Mouse (Mus musculus): ENCODE measurements around the gene Tial1. TPM values are rescaled to one million over a fixed set of nuclear protein-coding genes. Genes with fewer than 3 reads are reported as not detected.

Gene Tial1
- 10 to 100 TPM; 39.8 to 41.5 TPM for total RNA-seq (2021)
- long read RNA-seq, experiment 1, full-length matches to known transcripts, result 9 of 13 reads
- long read RNA-seq, experiment 1, partial matches to known transcripts, result 2 of 13 reads
- long read RNA-seq, experiment 1, other reads (novel, unspliced or antisense), result 2 of 13 reads
- long read RNA-seq, experiment 2, full-length matches to known transcripts, result 8 of 11 reads
- long read RNA-seq, experiment 2, partial matches to known transcripts, result 2 of 11 reads
- long read RNA-seq, experiment 2, other reads (novel, unspliced or antisense), result 1 of 11 reads

DNA sequence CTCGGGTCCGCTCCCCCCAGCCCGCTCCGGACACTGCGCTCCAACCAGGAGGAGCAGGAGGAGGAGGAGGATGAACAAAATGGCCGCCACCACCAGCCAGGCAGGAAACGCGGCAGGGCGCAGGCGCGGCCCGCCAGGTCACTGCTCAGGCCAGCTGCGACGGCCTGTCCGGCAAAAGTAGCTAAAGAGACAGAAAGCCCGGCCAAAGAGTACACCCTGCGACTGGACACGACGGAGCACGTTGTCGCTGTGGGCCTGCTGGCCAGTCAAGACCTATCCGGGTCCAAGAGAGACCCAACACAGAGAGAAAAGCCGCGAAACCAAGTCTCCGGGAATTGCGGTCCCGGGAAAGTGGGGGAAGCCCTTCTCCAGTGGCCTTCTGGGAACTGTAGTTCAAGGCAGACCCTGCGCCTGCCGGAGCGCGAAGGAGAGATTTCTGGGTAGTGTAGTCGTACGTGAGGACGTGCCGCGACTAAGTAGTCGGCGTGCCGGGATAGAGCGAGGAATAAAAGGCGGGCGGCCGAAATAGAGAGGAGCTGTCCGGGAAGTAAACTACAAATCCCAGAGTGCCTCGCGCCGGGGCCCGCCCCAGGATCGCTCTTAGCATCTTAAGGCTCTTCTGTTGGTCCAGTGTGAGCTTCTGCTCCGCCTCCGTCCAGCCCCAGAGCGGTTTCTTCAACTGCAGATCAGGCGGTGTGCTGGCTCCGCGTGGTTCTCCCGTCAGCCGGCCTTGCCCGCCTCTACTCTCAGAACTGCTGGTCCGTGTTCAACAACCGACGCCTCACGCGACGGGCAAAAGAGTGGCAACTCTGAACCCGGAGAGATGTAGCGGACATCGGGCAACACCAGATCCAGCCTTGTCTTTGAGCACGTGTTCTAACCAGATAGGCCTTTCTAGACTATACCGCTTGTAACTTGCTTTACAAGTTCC lies at the start of gene Tial1:
Gene Tial1 (minus strand): TSS at position 433 of the 931 bp plus-strand sequence.
- intact Hi-C loops (cut with DNase I; ENCODE audit: low total_unique reads), result no loop called here

DNA sequence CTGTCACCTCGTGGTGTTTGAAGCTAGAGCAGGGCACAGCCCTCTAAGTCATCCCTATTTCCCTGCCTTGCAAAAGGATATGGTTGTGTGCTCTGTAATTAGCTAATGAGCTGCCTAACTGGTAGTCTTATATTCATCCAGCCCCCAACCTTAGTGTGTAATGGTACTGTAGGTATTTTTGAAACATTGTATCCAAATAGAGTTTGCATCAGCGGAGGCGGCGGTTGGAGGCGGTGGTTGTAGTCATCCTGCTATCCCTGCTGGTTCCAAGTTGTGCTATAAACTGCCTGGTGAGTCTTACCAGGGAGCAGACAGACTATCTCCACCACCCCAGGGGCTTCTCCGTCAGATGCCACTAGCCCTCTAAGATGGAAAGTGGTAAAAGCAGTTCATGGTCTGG lies 42.6 kb upstream of the Tial1 start:
- intact Hi-C loops (cut with DNase I; ENCODE audit: low total_unique reads), result no loop called here
- no peak for DNase-seq

More for the DNA sequence above, at the start of gene Tial1:
- peak; percentile 98 for DNase-seq

DNA sequence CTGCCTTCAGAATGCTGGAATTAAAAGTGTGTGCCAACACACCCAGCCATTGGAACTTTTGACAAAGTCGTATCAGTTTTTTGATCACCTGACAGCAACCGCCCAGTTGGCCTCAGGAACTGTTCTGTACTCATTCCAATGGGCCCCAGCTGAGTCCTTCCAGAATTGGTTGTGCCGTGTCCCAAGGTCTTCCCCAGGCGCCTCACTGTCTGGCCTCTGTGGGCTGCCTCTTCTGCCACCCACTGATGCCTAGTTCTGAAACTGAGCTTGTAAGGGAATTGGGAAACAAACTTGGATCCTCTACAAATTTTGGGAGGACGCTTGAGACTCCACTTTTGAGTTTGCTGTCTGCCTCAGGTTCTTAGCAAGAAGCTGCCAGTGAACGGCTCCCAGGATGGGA lies 38.3 kb upstream of the Tial1 start:
- intact Hi-C loops (cut with DNase I; ENCODE audit: low total_unique reads), result no loop called here
- no peak for DNase-seq

DNA sequence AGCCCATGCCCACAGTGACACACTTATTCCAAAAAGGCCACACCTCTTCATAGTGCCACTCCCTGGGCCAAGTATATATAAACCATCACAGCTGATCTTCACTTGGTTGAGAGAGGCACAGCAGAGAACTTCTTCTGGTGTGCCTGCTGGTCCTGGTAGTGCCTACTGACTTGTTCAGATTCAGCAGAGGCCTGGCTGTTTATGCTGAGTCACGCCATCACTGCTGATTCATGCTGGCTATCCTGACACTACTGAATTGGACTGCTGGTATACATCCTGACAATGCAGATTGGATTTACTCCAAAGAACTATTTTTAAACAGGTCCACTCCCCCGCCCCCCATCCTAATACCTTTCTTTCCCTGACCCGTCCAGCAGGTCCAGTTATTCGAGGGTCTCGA lies 33.0 kb upstream of the Tial1 start:
- no peak for DNase-seq
- intact Hi-C loops (cut with DNase I; ENCODE audit: low total_unique reads), result no loop called here

DNA sequence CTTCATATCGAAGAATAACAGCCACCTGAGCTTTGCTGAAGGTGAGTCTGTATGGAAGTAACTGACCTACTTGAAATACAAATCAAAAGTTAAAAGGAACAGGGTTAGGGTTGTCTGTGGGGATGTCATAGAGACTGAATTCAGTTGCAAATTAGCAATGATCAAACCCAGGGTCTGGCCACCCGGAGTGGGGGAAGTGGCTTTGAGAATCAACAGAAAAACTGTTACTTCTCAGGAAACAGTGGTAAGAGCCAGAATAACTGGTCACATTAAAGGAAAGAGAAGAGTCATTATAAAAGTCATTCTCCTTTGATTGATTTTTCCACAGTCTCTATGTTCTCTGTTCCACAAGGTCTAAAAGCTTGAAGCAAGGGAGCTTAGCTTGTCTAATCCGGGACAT lies 27.5 kb upstream of the Tial1 start:
- intact Hi-C loops (cut with DNase I; ENCODE audit: low total_unique reads), result no loop called here
- DNase-seq, result no peak

DNA sequence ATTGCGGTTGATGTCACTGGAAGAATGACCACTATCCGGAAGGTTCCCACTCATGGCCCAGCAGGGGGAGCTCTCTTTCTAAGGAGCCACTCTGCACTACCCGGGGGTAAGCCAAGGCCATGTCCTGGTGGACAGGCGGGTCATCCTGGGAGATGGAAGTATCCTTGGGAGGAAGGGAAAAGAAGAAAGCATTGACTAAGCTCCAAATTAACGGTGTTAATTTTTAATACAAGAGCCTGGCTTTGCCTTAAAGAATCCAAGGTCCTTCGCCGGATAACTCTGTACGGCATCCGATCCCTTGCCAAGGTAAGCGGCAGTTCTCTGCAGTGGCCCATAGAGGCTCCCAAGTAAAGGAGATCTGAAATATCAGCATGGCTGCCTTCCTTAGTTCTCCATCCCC lies 12.8 kb upstream of the Tial1 start:
- intact Hi-C loops (cut with DNase I; ENCODE audit: low total_unique reads), result loop anchor here (5.0 kb wide), 1 partner anchor 218 kb away; no protein-coding TSS in a partner anchor
- peak; percentile 81 for DNase-seq

DNA sequence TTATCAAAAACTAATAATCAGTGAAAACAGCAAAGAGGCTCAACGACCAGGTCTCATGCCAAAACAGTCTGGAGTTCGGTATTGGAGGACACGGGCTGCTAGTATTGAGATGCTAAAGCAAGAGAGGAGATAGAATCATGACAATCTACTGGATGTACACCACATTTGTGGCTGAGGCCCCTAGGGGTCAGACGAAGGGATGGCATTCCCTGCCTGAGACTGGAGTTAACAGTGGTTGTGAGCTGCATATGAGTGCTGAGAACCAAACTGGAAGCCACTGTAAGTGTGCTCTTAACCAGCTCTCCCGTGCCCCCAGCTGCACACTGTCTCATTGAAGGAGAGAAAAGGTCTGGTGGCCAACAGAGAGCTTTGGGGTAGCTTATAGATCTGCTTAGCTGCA lies 889 bp upstream of the Tial1 start:
- DNase-seq, result no peak
- intact Hi-C loops (cut with DNase I; ENCODE audit: low total_unique reads), result no loop called here

DNA sequence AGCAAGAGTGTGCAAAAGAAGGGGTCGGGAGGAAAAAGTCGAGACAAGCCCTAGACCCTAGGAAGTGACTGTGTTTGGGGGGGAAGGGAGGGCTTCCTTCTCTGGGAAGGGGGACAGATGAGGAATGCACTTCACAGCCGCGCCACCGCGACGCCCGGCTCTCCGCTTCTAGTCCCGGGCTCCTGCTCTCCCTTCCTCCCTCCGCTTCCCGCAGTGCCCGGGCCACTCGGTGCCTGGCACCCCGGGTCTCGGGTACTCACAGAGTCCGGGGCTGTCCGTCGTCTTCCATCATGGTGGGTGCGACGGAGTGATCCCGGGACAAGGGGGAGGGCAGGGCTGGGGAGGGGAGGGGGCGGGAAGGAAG lies 670 bp downstream of the Tial1 start:
- no peak for DNase-seq
- intact Hi-C loops (cut with DNase I; ENCODE audit: low total_unique reads), result no loop called here

DNA sequence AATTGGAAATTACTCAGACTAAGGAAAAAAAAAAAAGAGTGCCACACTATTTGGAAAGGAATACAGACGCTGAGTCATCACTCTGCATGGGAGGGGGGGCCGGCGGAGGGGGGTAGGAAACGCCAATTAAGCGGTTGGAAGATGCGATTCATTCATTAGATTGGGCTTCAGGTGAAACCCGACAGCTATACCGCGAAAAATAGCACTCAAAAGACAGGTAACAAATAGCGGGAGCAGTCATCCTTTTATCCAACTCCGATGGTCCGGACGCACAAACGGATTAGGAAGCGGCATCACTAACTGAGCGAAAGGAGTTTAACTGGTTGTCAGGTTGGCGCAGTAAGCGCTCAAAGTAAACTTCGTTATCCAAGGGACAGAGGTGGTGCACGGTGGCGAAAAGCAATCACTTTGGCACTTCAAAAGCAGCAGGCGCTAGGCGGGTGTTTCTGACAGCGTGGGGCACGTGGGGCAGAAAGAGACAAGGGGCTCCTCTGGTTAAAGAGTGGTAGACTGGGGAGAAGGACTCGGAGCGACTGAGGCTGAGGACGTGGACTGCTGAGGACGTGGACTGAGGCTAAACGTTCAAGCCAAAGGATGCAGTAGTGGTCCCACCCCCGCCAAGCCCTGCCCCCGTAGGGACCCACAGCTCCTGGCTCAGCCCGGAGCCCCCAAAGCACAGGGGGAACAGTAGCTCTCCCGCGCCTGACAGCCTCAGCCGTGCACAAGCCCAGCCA lies 1.2 kb downstream of the Tial1 start:
- DNase-seq, result peak; percentile 54

DNA sequence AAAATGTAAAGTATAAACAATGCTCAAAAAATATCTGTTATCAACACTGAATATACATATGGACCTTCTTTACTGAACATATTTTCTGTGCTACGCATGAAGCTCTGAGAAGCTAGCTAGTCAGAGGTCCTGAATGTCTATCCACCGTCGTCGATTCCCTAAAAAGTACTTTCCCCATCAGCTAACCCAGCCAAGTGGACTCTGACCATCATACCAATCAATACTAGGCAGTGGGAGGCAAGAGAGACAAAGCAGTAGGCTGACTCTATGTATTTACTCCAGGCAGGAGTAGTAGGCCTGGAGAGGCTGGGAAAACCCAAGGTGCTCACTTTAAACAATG lies 1.8 kb downstream of the Tial1 start:
- no peak for DNase-seq
- intact Hi-C loops (cut with DNase I; ENCODE audit: low total_unique reads), result no loop called here

More for the DNA sequence above, 1.2 kb downstream of the Tial1 start:
- intact Hi-C loops (cut with DNase I; ENCODE audit: low total_unique reads), result no loop called here

DNA sequence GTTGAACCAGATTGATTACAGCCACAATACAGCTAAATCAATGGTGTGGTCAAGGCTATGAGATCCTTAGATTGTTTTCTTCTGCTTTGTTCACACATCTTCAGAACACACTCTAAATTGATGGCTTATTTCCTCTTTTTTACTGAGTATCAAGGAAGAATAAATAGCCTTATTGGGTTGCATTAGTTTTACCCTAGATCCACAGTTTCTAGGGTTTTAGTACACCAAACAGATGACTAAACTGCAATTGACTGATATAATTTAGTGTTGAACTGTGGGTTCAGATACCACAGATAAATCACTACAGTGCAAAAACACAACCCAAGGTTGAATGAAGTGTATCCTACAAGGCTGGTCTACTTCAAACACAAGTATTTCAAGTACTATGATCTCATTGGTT lies 3.5 kb downstream of the Tial1 start:
- intact Hi-C loops (cut with DNase I; ENCODE audit: low total_unique reads), result no loop called here
- DNase-seq, result no peak

DNA sequence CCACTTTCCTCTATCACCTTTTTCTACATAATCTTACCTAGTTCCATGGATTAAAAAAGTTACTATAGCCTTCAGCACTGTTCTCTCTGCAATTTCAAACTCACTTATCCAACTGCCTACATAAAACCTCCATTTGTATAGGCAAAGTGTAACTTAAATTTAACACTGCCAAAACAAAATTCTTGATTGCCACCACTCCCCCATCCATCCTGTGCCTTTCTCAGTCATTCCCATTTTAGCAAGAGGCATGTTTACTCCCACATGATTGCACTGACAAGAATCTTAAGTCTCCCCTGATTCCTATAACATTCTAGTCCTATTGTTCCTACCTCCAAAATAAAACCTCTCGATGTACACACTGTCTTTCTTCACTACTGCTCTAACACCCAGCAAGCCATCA lies 8.8 kb downstream of the Tial1 start:
- DNase-seq, result no peak
- intact Hi-C loops (cut with DNase I; ENCODE audit: low total_unique reads), result no loop called here

DNA sequence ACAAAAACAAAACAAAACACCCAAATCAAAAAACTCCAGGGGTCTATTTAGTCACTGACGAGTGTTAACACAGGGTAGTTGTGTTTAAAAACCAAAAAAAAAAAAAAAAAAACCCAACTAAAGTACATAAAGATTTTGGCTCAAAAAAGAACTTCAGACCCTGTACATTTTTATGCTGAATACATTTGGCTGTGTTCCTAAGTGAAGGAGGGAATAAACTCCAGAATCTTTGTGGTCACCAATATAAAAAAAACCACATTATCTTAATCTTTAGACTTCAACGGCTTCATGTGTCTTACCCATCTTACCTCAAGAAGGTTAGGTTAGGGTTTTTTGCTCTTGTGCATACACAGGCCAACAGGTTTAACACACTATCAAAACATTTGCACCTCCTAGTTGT lies 20.9 kb downstream of the Tial1 start:
- intact Hi-C loops (cut with DNase I; ENCODE audit: low total_unique reads), result no loop called here
- DNase-seq, result no peak

DNA sequence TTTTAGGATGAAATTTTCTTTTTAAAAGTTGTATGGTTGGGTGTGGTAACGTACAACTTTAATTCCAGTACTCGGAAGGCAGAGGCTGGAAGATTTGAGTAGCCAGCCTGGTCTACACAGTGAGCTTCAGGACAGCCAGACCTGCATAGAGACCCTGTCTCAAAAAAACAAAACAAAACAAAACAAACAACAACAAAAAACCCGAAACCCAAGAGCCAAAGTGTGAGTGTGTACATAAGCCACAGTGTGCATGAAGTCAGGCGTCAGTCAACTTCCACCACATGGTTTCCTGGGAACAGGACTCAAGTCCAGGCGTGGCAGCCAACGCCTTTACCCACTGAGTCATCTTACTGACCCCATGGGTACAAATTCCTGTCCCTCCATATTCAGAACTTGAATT lies 22.3 kb downstream of the Tial1 start:
- intact Hi-C loops (cut with DNase I; ENCODE audit: low total_unique reads), result no loop called here
- no peak for DNase-seq

DNA sequence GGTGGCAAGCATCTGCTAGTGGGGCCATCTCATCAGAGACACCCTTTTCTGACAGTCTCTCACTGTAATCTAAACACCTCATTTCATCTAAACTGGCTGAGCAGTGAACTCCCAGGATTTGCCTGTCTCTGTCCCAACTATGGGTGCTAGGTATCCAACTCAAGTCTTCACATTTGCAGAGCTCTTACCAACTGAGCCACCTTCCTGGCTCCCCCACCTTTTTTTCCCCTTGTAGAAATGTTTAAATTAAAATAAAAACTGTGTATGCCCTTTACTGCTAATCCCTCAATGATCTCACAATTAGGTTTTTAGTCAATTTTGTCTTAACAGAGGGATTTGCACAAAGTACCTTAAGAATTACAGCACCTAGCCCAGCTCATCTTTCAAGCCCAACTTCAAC lies 23.4 kb downstream of the Tial1 start:
- intact Hi-C loops (cut with DNase I; ENCODE audit: low total_unique reads), result no loop called here
- DNase-seq, result no peak

DNA sequence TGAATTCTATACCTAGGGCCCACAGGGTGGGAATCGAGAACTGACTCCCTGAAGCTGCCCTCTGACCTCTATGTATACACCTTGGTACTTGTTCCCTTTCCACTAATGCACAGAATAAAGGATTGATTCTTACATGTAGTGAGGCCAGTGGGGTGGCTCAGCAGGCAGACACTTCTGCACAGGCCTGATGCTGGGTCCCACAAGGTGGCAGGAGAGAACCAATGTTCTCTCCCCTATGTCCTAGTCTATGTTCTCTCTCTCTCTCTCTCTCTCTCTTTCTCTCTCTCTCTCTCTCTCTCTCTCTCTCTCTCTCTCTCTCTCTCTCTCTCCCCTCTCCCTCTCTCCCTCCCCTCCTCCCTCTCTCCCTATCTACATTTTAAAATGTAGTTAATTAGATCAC lies 28.3 kb downstream of the Tial1 start:
- DNase-seq, result no peak
- intact Hi-C loops (cut with DNase I; ENCODE audit: low total_unique reads), result no loop called here

DNA sequence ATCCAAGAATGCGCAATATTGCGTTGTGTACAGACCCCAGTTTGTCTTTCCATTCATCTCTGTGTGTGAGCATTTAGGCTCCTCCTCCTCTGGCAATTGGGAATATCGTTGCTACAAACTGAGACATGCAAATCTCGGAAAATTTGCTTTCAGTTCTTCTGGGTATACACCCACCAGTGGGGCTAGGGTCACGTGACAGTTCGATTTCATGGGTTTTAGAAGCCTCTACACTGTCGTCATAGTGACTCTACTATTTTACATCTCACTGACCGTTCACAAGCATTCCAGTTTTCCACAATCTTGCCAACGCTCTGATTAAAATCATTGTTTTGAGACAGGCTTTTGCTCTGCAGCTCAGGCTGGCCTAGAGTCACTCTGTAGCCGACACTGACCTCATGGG lies 28.9 kb downstream of the Tial1 start:
- no peak for DNase-seq

DNA sequence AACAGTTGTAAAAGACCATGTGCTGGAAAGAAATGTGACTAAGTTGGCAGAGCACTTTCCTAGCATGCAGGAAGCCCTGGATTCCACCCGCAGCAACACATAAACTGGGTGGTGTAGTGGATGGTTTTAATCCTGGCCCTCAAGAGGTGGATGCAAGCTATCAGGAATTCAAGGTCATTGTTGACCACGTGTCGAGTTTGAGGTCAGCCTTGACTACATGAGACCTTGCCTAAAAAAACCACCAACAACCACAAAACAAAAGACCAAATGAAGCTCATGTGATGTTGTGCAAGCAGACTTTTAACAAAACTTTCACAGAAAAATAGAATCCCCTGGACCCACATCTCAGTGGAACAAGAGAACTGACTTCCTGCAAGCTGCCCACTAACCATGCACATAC lies 39.0 kb downstream of the Tial1 start:
- no peak for DNase-seq
- intact Hi-C loops (cut with DNase I; ENCODE audit: low total_unique reads), result no loop called here

More for the DNA sequence above, 28.9 kb downstream of the Tial1 start:
- intact Hi-C loops (cut with DNase I; ENCODE audit: low total_unique reads), result no loop called here

DNA sequence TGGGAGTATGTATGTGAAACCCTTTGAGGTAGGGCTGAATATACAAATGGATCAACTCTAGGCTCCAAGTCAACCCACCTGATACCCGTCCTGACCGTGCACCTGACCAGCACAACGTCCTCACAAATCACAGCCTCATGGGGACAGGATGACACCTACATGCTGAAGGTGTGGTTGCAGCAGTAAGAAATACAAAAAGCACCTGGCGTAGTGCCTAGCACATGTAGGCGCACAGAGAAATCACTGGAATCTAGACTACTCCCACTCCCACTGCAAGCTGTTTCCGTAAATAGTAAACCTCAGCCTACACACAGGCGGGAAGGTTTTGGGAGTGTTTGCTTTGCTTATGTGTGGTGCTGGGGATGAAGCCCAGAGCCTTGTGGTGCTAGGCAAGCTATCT lies 39.8 kb downstream of the Tial1 start:
- DNase-seq, result no peak
- intact Hi-C loops (cut with DNase I; ENCODE audit: low total_unique reads), result no loop called here

DNA sequence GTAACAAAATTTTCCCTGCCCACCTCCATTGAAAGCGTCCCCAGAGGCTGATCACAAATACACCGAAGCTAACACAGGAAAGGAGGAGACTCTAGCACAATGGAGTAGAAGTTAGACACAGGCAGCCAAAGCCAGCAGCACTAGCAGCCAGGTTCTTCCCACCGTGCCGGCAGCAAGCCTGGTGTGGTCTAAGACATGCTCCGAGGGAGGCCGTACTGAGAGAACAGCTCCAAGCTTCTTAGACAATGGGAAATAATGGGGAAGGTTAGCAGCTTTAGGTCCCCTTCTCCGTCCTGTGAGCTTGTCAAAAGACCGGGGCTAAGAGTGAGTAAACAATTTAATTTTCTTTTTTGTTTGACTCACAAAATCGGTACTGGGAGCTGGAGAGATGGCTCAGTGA lies 41.8 kb downstream of the Tial1 start:
- intact Hi-C loops (cut with DNase I; ENCODE audit: low total_unique reads), result no loop called here
- DNase-seq, result no peak
